Mouse (Mus musculus) C2C12 (cell line): ENCODE results near the gene Uhrf1bp1l. TPM values are rescaled to one million over a fixed set of nuclear protein-coding genes. Genes with fewer than 3 reads are reported as not detected.

Source experiments
- H3K27me3 ChIP-seq: one replicate; pipeline ENCODE4 v1.6.1; 2011; ENCODE audit not compliant: control insufficient read depth, insufficient read depth, insufficient read length
- H3K36me3 ChIP-seq: one replicate; pipeline ENCODE4 v1.6.1; 2011; ENCODE audit not compliant: control insufficient read depth, insufficient read depth
- H3K4me3 ChIP-seq: one replicate; pipeline ENCODE4 v1.5.1; 2011; ENCODE audit warnings: mild to moderate bottlenecking, control low read depth; ENCODE audit not compliant: poor library complexity, insufficient read depth, severe bottlenecking
- H3K79me2 ChIP-seq: one replicate; pipeline ENCODE4 v1.6.1; 2011; ENCODE audit not compliant: control insufficient read depth, insufficient read depth
- H3K79me3 ChIP-seq: one replicate; pipeline ENCODE4 v1.6.1; 2011; ENCODE audit warnings: low read depth, control low read depth
- H3ac ChIP-seq: one replicate; pipeline ENCODE3; 2011; ENCODE audit warnings: low read depth; ENCODE audit not compliant: control insufficient read depth, insufficient read length
- CEBPB ChIP-seq: IDR thresholded peaks from one replicate; pipeline ENCODE4 v1.6.1; 2011; ENCODE audit warnings: low read depth, mild to moderate bottlenecking, control low read depth, moderate library complexity
- CTCF ChIP-seq: IDR thresholded peaks from one replicate; pipeline ENCODE4 v1.5.1; 2011; ENCODE audit not compliant: control insufficient read depth, insufficient read depth, insufficient read length
- FOSL1 ChIP-seq: IDR thresholded peaks from one replicate; pipeline ENCODE4 v1.8.0; 2011; ENCODE audit warnings: mild to moderate bottlenecking, low read length; ENCODE audit not compliant: poor library complexity, insufficient read depth, severe bottlenecking
- MAX ChIP-seq: IDR thresholded peaks from one replicate; pipeline ENCODE4 v1.6.1; 2011; ENCODE audit warnings: mild to moderate bottlenecking, control low read depth
- MYOD1 ChIP-seq: IDR thresholded peaks from one replicate; pipeline ENCODE4 v1.6.1; 2011; ENCODE audit warnings: low read depth; ENCODE audit not compliant: control insufficient read depth, insufficient read length
- MYOG ChIP-seq: IDR thresholded peaks from one replicate; pipeline ENCODE4 v1.6.1; 2011; ENCODE audit not compliant: control insufficient read depth, insufficient read length; ENCODE audit errors: extremely low read depth
- USF1 ChIP-seq: IDR thresholded peaks from one replicate; pipeline ENCODE4 v1.6.1; 2011; ENCODE audit warnings: low read depth, mild to moderate bottlenecking, control low read depth, moderate library complexity
- polyA plus RNA-seq: library from polyadenylated mRNA; unstranded; fragments of >200 nt; fragmentation: generic; extraction: Trizol; gene quantifications from one replicate; pipeline ENCODE4 v1.2.1, GENCODE M21; 2012; ENCODE audit warnings: missing spikeins

Uhrf1bp1l gene
- polyA plus RNA-seq, 1 experiment: 28.6 TPM

DNA sequence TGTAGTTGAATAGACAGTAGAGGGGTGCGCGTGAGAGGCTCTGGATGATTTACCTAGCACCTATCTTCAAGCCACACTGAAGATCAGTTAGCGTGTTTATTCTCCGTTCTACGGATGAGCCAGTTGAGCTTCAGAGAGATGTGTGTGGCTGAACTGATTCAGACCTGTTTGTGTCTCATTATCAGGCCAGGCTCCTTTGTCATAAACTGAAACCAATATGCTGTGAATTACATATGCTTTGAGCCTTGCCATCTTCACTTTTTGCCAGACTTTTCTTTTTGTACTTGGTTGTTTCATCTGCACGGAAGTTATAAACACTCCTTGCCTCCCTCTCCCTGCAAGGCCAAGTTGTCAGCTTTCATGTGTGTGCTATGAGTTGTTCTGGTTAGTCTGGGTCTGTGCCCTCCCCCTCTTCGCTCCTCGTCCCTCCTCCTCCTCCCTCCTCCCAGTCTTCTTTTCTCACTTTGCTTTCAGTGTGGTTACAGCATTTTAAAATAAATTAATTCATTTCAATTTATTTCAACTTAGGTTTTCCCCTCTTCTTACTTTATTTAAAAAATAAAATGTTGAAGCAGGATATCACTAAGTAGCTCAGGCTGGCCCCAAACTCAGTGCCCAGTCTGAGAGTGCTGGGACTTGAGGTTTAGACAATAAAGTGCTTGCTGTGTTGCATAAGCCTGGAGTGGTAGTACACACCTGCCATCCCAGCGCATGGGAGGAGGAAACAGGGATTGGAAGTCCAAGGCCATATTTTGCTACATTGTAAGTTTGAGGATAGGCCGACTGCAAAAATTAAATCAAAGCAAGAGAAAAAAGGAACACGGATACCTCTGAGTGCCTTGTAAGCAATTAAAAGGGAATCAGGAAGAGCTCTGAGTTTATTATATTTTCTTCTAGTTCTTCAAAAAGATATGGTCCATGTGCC, 21.3 kb downstream of the Uhrf1bp1l start:
- no peaks in the 10 kb centered on the region for H3K27me3 ChIP-seq
- peaks cover 98% of the 10 kb centered on the region for H3K79me2 ChIP-seq
- TF ChIP-seq MYOG (no peak), MAX (no peak), MYOD1 (no peak), USF1 (no peak), CEBPB (no peak), CTCF (no peak), FOSL1 (no peak)
- no peaks in the 10 kb centered on the region for H3K36me3 ChIP-seq
- H3ac ChIP-seq: no peak overlapping the region
- H3K79me3 ChIP-seq: peaks cover 74% of the 10 kb centered on the region
- H3K4me3 ChIP-seq: no peak overlapping the region

DNA sequence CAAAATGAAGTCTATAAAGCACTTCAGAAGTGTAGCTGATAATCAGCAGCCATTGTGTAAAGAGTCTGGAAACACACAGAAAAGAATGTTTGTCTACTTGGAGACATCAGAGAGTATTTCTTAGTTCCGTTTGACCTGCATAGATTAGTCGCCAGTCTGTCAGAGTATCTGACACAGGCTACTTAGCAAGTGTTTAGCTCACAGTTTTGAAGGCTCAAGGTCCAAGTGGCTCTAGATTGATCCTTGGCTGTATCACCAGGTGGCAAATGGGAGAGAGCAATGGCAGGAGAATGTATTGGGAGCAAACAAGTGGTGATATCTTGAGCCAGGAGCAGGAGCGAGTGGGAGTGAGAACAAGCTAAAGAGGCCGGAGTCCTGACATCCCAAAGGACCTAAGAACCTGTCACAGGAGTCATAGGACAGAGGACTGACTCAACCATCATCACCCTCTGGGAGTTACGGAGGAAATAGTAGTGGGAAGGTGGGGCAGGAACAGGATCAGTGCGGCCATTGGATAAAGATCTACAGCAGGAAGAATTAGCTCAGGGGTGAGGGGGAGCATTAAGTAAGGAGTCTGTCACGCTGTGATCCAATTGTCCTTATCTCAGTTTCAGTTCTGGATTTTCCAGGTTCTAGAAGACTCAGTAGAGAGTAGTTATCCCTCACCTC, 23.7 kb downstream of the Uhrf1bp1l start:
- Histone ChIP-seq H3K79me3 (peaks cover 64% of the 10 kb centered on the region), H3K27me3 (no peaks in the 10 kb centered on the region), H3K4me3 (no peak overlapping the region), H3K79me2 (peaks cover 89% of the 10 kb centered on the region), H3ac (no peak overlapping the region), H3K36me3 (no peaks in the 10 kb centered on the region)
- TF ChIP-seq MYOD1 (no peak), MYOG (no peak), MAX (no peak), CTCF (no peak), CEBPB (no peak), FOSL1 (no peak), USF1 (no peak)

DNA sequence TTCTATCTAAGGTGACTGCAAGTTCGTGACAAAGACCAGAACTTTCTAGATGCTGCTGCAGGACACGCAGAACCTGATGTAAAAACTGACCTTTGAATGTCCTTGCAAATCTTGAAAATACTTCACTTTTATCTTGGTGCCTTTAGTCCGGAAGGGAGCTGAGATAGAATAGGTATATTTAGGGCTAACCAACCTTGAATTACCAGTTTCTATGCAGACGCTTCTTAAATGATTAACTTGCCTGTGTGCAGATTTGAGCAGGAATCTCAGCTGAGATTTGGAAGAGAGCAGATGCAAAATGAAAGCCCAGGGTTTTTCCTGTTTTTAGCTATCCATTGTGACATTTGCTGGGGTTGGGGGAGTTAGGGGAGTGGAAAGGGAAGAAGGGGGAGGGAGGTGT, 24.3 kb downstream of the Uhrf1bp1l start:
- H3K4me3 ChIP-seq: no peak overlapping the region
- H3K79me3 ChIP-seq: peaks cover 59% of the 10 kb centered on the region
- H3ac ChIP-seq: no peak overlapping the region
- H3K27me3 ChIP-seq: no peaks in the 10 kb centered on the region
- peaks cover 83% of the 10 kb centered on the region for H3K79me2 ChIP-seq
- no peak for TF ChIP-seq CEBPB
- no peak for TF ChIP-seq MYOG
- TF ChIP-seq CTCF: no peak
- no peak for TF ChIP-seq MAX
- no peak for TF ChIP-seq MYOD1
- TF ChIP-seq USF1: no peak
- TF ChIP-seq FOSL1: no peak
- no peaks in the 10 kb centered on the region for H3K36me3 ChIP-seq

DNA sequence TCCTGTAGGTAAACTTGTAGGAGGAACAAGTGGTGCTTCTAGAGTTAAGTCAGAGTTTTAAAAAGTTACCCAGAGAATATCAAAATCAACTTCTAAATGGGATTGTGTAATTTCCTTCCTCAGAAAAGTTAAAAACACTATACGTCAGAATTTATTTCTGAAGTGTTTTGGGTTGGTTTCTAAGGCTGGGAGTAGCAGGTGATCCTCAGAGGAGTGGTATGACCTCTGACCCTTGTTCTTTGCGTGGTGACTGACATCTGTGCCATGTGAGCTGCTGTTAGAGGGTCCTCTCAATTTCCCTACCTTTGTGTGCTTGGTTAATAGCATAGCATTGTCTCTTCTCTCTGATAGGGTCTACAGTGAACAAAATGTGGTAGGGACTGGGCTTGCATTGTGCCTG, 27.1 kb downstream of the Uhrf1bp1l start:
- H3K27me3 ChIP-seq: no peaks in the 10 kb centered on the region
- no peak overlapping the region for H3K4me3 ChIP-seq
- H3K79me2 ChIP-seq: peaks cover 62% of the 10 kb centered on the region
- peaks cover 46% of the 10 kb centered on the region for H3K79me3 ChIP-seq
- TF ChIP-seq USF1 (no peak), CTCF (no peak), CEBPB (no peak), MYOD1 (no peak), MAX (no peak), FOSL1 (no peak), MYOG (no peak)
- H3K36me3 ChIP-seq: peaks cover 4% of the 10 kb centered on the region
- no peak overlapping the region for H3ac ChIP-seq

DNA sequence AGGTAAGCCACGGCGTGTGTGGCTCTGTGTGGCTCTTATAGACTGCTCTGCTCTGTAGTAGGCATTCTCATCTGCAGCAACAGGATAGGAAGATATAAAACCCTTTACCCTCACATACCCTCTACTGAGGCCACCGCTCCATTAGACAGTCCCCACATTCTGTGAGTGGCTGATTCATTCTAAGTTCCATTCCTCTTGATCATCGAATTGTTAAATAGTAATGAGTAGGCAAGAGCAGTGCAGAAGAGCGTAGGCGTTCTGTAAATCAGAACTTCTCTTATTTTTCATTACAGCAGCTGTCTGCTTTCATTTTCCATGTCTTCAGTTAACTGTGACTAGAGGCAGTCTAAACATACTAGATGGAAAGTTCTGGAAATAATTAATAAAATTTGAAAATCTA, 31.2 kb downstream of the Uhrf1bp1l start:
- peaks cover 15% of the 10 kb centered on the region for H3K79me3 ChIP-seq
- H3K27me3 ChIP-seq: no peaks in the 10 kb centered on the region
- no peak overlapping the region for H3ac ChIP-seq
- H3K36me3 ChIP-seq: peaks cover 20% of the 10 kb centered on the region
- peaks cover 20% of the 10 kb centered on the region for H3K79me2 ChIP-seq
- TF ChIP-seq MAX: peak; percentile 15
- TF ChIP-seq CTCF: no peak
- no peak for TF ChIP-seq USF1
- no peak for TF ChIP-seq MYOD1
- no peak for TF ChIP-seq CEBPB
- TF ChIP-seq MYOG: no peak
- TF ChIP-seq FOSL1: no peak
- H3K4me3 ChIP-seq: no peak overlapping the region
